Mouse (Mus musculus): ENCODE data around the gene Adora2b. TPM values are rescaled to one million over a fixed set of nuclear protein-coding genes. Genes with fewer than 3 reads are reported as not detected.

The Adora2b gene
- polyA plus RNA-seq, 1 experiment from 2014 or later = 6.1 TPM

DNA sequence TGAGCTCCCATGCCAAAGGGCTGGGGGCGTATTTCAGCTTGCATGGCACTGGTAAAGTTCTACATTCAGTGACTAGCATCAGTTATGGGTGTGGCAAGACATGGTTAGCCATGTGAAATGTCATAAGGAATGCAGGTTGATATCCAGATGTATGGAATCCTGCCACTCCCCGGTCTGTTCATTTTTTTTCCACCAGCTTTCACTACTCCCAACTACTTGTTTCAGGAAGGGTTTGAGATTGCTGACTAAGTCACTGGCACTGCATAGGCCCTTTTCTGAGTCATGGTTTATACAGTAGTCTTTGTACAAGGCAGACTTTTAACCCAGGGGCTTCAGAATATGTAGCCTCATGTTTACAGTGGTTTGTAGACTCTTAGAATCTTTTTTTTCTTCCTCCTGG lies 60.5 kb downstream of the Adora2b start:
- no peak overlapping the region for H3K27ac ChIP-seq
- no peak overlapping the region for H3K9ac ChIP-seq (ENCODE audit: low read depth, low read length)
- H3K4me1 ChIP-seq (replicated peaks; ENCODE audit: insufficient read depth, low read length) = no peaks in the 10 kb centered on the region
- no peak for TF ChIP-seq CTCF (IDR thresholded peaks at IDR 0.05; ENCODE audit: low read depth)
- H3K4me3 ChIP-seq (replicated peaks; ENCODE audit: low read depth, low read length) = no peak overlapping the region
- ATAC-seq (replicated peaks; ENCODE audit: low FRiP score, low read depth) (no peak), DNase-seq (ENCODE audit: low spot score) (no peak)
- H3K4me2 ChIP-seq (ENCODE audit: low read length) = no peak overlapping the region
- no peaks in the 10 kb centered on the region for H3K27me3 ChIP-seq (ENCODE audit: insufficient read depth, low read length)
- no peaks in the 10 kb centered on the region for H3K9me3 ChIP-seq (replicated peaks; ENCODE audit: low read length)
- WGBS = 97% methylated on average over 2 of the region's 2 CpGs
- H3K36me3 ChIP-seq (ENCODE audit: insufficient read depth, low read length) = peaks cover 26% of the 10 kb centered on the region; the same call in 1 of the 2 replicates

GRCm38 (mm10) chr11:62314984-62315383 lies 66.2 kb downstream of the Adora2b start:
- TF ChIP-seq CTCF (IDR thresholded peaks at IDR 0.05; ENCODE audit: low read depth) = no peak
- Histone ChIP-seq H3K4me3 (replicated peaks; ENCODE audit: low read depth, low read length) (no peak overlapping the region), H3K36me3 (ENCODE audit: insufficient read depth, low read length) (peaks cover 55% of the 10 kb centered on the region; the same call in 1 of the 2 replicates), H3K9me3 (replicated peaks; ENCODE audit: low read length) (no peaks in the 10 kb centered on the region), H3K9ac (ENCODE audit: low read depth, low read length) (no peak overlapping the region), H3K4me1 (replicated peaks; ENCODE audit: insufficient read depth, low read length) (no peaks in the 10 kb centered on the region), H3K27me3 (ENCODE audit: insufficient read depth, low read length) (no peaks in the 10 kb centered on the region), H3K27ac (no peak overlapping the region), H3K4me2 (ENCODE audit: low read length) (no peak overlapping the region)
- ATAC-seq (replicated peaks; ENCODE audit: low FRiP score, low read depth) (no peak), DNase-seq (ENCODE audit: low spot score) (no peak)
- 95% methylated on average over 5 of the region's 5 CpGs for WGBS

Other genes starting within 250 kb of the Adora2b start
- 37.2 and 43.8 TPM in 2 replicates for gene Zswim7, start 32.4 kb downstream of the Adora2b start, polyA plus RNA-seq (2015; fragmentation: Nextera tagmentation; extraction: Ambion mirVana)
- gene Ttc19, start 32.5 kb downstream of the Adora2b start, polyA plus RNA-seq (2015; fragmentation: Nextera tagmentation; extraction: Ambion mirVana) = 17.4 and 19.1 TPM in 2 replicates
- gene Pigl, start 209.5 kb downstream of the Adora2b start, polyA plus RNA-seq (2015; fragmentation: Nextera tagmentation; extraction: Ambion mirVana) = 8.3 and 8.9 TPM in 2 replicates
- gene Ncor1, start 209.6 kb downstream of the Adora2b start, polyA plus RNA-seq (2015; fragmentation: Nextera tagmentation; extraction: Ambion mirVana) = 123 and 130 TPM in 2 replicates